Mouse (Mus musculus) liver, embryonic 14.5 days (tissue): ENCODE measurements around the gene Ppm1a. TPM values are rescaled to one million over a fixed set of nuclear protein-coding genes. Genes with fewer than 3 reads are reported as not detected.

ENCODE experiments used
- ATAC-seq: fragments of 200-750 bp; cut with Nextera tagmentation; 2 replicates; pipeline ENCODE4 v1.8.0; 2017; ENCODE audit warnings: moderate number of reproducible peaks, mild to moderate bottlenecking, moderate library complexity; ENCODE audit not compliant: insufficient read depth
- DNase-seq, 3 experiments: peaks; one replicate each; pipeline ENCODE4 v3.0.0-alpha.2; 2012 to 2013; ENCODE audit warnings: low read depth in 3 of 3, low spot score in 3 of 3
- H3K27ac ChIP-seq: fragments of 300-500 bp; sonication (generic); 2 replicates; pipeline ENCODE4 v1.5.1; 2014; ENCODE audit warnings: moderate library complexity, mild to moderate bottlenecking, control low read depth, inconsistent platforms
- H3K27me3 ChIP-seq: fragments of 300-500 bp; sonication (generic); 2 replicates; pipeline ENCODE4 v1.6.1; 2014; ENCODE audit warnings: mild to moderate bottlenecking, low read length, moderate library complexity; ENCODE audit not compliant: control insufficient read depth, insufficient read depth
- H3K36me3 ChIP-seq: fragments of 300-500 bp; sonication (generic); replicated peaks from 2 replicates; pipeline ENCODE4 v1.6.1; 2014; ENCODE audit warnings: low read depth; ENCODE audit not compliant: control insufficient read depth, insufficient read depth
- H3K4me1 ChIP-seq, 2 experiments: fragments of 200-500 bp in 1 of 2; fragments of 300-500 bp in 1 of 2; sonication (generic) in 1 of 2; replicated peaks; 2 replicates each; pipeline ENCODE4 v1.6.1; 2012 to 2014; ENCODE audit warnings: antibody characterized with exemption in 1 of 2, inconsistent platforms in 1 of 2, low read length in 1 of 2; ENCODE audit not compliant: control insufficient read depth in 2 of 2, insufficient read depth in 2 of 2
- H3K4me2 ChIP-seq: fragments of 300-500 bp; sonication (generic); 2 replicates; pipeline ENCODE4 v1.6.1; 2014; ENCODE audit warnings: low read depth, mild to moderate bottlenecking, control low read depth, moderate library complexity
- H3K4me3 ChIP-seq, 2 experiments: fragments of 200-500 bp in 1 of 2; fragments of 300-500 bp in 1 of 2; sonication (generic) in 1 of 2; 2 replicates each; pipeline ENCODE4 v1.5.1; 2012 to 2014; ENCODE audit warnings: low read depth in 2 of 2, low read length in 2 of 2, mild to moderate bottlenecking in 2 of 2, control low read depth in 1 of 2, inconsistent platforms in 1 of 2, moderate library complexity in 1 of 2; ENCODE audit not compliant: insufficient read depth in 1 of 2
- H3K9ac ChIP-seq: fragments of 300-500 bp; sonication (generic); replicated peaks from 2 replicates; pipeline ENCODE4 v1.6.1; 2014; ENCODE audit warnings: mild to moderate bottlenecking, control low read depth, moderate library complexity
- H3K9me3 ChIP-seq: fragments of 300-500 bp; sonication (generic); 2 replicates; pipeline ENCODE4 v1.6.1; 2016; ENCODE audit warnings: low read length, mixed read lengths; ENCODE audit not compliant: control insufficient read depth
- CTCF ChIP-seq: IDR thresholded peaks from 2 replicates; pipeline ENCODE4 v1.5.1; 2016; ENCODE audit warnings: antibody characterized with exemption, low read depth, control low read depth
- EP300 ChIP-seq: IDR thresholded peaks from 2 replicates; pipeline ENCODE4 v1.6.1; 2016; ENCODE audit warnings: antibody characterized with exemption, low read depth
- WGBS: fragments of 180-500 bp; shearing (Covaris S2); extraction: QIAGEN DNeasy Blood & Tissue Kit; methylation state at CpG from one replicate; pipeline ENCODE4 v1.1.7; 2014; ENCODE audit not compliant: insufficient replicate concordance; 5-methylcytosine and 5-hydroxymethylcytosine counted together
- polyA plus RNA-seq, 2 experiments: library from polyadenylated mRNA; depleted of rRNA in 1 of 2; stranded (reverse) in 1 of 2; unstranded in 1 of 2; fragments of >200 nt; fragmentation: Nextera tagmentation in 1 of 2; extraction: Ambion mirVana in 1 of 2; gene quantifications; 2 replicates each; pipeline versions ENCODE4 v1.2.1 to v1.2.3; 2012 to 2014

The Ppm1a gene
- polyA plus RNA-seq, 2 experiments: 34.1 to 37.5 TPM

GRCm38 (mm10) chr12:72748841-72749240 lies 8.4 kb upstream of the Ppm1a start:
- Histone ChIP-seq H3K9me3 (no peaks in the 10 kb centered on the region), H3K27ac (no peak overlapping the region), H3K36me3 (no peaks in the 10 kb centered on the region), H3K4me2 (no peak overlapping the region), H3K9ac (no peak overlapping the region), H3K4me3 (no peak overlapping the region), H3K27me3 (no peaks in the 10 kb centered on the region), H3K4me1 (peaks cover 0 to 4% of the 10 kb centered on the region in 2 experiments; a peak in 1 of 4 replicates)
- DNase-seq (no peak), ATAC-seq (no peak)
- TF ChIP-seq EP300 (no peak), CTCF (no peak)
- 72% methylated on average over 4 of the region's 4 CpGs for WGBS

GRCm38 (mm10) chr12:72749500-72749899 lies 7.8 kb upstream of the Ppm1a start:
- H3K9me3 ChIP-seq: no peaks in the 10 kb centered on the region
- H3K4me2 ChIP-seq: no peak overlapping the region
- TF ChIP-seq EP300 (no peak), CTCF (no peak)
- DNase-seq (no peak), ATAC-seq (no peak)
- no peak overlapping the region for H3K4me3 ChIP-seq
- no peaks in the 10 kb centered on the region for H3K27me3 ChIP-seq
- H3K36me3 ChIP-seq: no peaks in the 10 kb centered on the region
- no peak overlapping the region for H3K9ac ChIP-seq
- H3K27ac ChIP-seq: no peak overlapping the region
- peaks cover 0 to 2% of the 10 kb centered on the region in 2 experiments; a peak in 1 of 4 replicates for H3K4me1 ChIP-seq
- 54% methylated on average over 2 of the region's 2 CpGs for WGBS

DNA sequence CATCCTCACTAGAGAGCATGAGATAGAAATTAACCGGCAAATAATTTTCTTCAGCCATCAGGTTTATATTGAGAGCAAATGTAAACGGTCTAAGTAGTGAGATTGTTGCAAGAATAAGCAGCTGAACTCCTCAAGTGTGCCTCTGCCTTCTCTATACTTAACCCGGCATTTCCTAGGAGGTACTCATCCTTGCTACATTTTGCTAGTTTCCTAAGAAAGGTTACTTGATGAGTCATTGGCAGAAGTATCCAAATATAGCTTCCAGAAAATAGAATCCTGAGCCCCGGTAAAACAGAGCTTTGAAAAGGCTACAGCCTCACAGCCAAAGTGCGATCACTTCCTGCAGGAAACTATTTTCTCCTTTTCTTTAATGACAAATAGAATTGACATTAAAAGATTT lies 7.2 kb upstream of the Ppm1a start:
- DNase-seq: no peak
- Histone ChIP-seq H3K9me3 (no peaks in the 10 kb centered on the region), H3K4me1 (no peaks in the 10 kb centered on the region; a peak in 1 of 4 replicates), H3K27ac (no peak overlapping the region), H3K27me3 (no peaks in the 10 kb centered on the region), H3K4me3 (no peak overlapping the region), H3K36me3 (no peaks in the 10 kb centered on the region), H3K4me2 (no peak overlapping the region), H3K9ac (no peak overlapping the region)
- WGBS: 52% methylated on average over 5 of the region's 5 CpGs
- no peak for TF ChIP-seq CTCF
- no peak for TF ChIP-seq EP300
- no peak for ATAC-seq

DNA sequence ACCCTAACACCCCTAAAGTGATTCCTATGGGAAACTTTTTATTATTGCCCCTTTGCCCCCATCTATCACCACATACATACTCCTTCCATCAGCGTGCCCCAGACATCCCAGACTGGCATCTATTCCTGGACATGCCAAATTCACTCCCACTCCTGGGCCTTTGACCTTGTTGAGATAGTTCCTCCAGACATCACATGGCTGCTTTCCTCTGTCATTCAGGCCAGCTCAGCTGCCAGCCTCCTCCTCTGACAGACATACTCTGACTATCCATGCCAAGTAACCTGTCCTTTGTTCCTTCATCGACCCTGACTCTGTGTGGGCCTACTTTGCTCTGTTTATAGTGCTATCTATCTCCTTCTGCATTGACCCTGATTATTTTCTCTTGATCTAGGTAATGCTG lies 6.6 kb upstream of the Ppm1a start:
- Histone ChIP-seq H3K9me3 (no peaks in the 10 kb centered on the region), H3K4me2 (no peak overlapping the region), H3K9ac (no peak overlapping the region), H3K27ac (no peak overlapping the region), H3K4me1 (no peaks in the 10 kb centered on the region), H3K27me3 (no peaks in the 10 kb centered on the region), H3K36me3 (no peaks in the 10 kb centered on the region), H3K4me3 (no peak overlapping the region)
- ATAC-seq (no peak), DNase-seq (no peak)
- TF ChIP-seq CTCF (no peak), EP300 (no peak)
- 72% methylated on average over 2 of the region's 2 CpGs for WGBS

DNA sequence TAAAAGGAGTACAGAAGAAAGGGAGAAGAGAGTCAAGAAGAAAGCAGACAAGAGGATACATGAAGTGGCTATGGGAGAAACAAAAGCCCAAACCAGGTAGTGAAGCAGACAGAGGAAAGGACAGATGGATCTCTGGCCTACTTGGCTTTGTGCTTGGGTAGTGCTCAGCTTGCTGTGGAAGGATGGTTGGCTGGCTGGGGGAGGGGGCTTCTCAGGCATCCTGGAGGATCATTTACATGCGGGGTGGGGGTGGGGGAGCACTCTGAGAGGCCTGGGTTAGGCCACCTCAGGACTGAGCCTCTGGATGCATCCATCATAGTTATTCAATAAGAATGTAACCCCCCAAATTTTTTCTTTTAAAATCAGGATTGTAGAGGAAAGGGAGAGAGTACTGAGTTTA lies 341 bp downstream of the Ppm1a start:
- H3K9ac ChIP-seq: no peak overlapping the region
- WGBS: 36% methylated on average over 1 of the region's 1 CpGs
- no peak overlapping the region for H3K27ac ChIP-seq
- TF ChIP-seq EP300: no peak
- no peak for TF ChIP-seq CTCF
- H3K27me3 ChIP-seq: no peaks in the 10 kb centered on the region
- H3K4me1 ChIP-seq: peaks cover 3 to 11% of the 10 kb centered on the region in 2 experiments
- no peaks in the 10 kb centered on the region for H3K9me3 ChIP-seq
- no peak for DNase-seq
- no peaks in the 10 kb centered on the region for H3K36me3 ChIP-seq
- ATAC-seq: no peak
- no peak overlapping the region for H3K4me3 ChIP-seq
- no peak overlapping the region for H3K4me2 ChIP-seq
